Mouse (Mus musculus) cerebellum, adult 2 months (tissue): ENCODE measurements at regions not wholly inside any gene's neighbourhood (a gene's known extent, or its start where the extent isn't known, plus 50 kb on each side); places are given as distances from the start of the nearest gene placed in this dataset.

Source experiments
- CTCF ChIP-seq: fragments of 200-500 bp; IDR thresholded peaks from 2 replicates; pipeline ENCODE4 v1.5.1; 2011; ENCODE audit warnings: low read depth, mild to moderate bottlenecking, control low read depth, low read length, moderate library complexity, borderline replicate concordance; ENCODE audit not compliant: insufficient read depth
- POLR2A ChIP-seq: fragments of 200-500 bp; IDR thresholded peaks from 2 replicates; pipeline ENCODE4 v1.6.1; 2011; ENCODE audit warnings: low read length, control low read depth, borderline replicate concordance; ENCODE audit not compliant: insufficient read depth

DNA sequence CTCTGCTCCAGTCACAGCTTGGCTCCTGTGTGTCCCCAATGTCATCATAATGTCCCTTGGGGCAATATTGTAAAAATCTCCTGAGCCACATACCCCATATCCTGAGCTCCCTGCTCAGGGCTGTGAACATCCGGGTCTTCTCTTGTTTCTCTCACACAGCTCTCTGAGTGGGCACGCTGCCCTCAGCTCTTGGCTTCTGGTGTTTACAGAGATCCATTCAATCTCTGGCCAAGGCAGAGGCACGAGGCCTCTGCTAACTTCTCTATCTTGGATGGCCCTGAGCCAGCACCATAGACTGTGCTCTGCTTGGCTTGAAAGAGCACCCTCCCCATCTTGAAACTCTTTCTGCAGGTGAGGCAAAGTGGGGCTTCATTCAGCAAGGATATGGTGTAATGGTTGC, 238.2 kb downstream of the Gm26897 start:
- TF ChIP-seq CTCF, result no peak
- no peak for TF ChIP-seq POLR2A
